Mouse (Mus musculus): ENCODE results near the gene Gm49355.

Gene Gm49355

DNA sequence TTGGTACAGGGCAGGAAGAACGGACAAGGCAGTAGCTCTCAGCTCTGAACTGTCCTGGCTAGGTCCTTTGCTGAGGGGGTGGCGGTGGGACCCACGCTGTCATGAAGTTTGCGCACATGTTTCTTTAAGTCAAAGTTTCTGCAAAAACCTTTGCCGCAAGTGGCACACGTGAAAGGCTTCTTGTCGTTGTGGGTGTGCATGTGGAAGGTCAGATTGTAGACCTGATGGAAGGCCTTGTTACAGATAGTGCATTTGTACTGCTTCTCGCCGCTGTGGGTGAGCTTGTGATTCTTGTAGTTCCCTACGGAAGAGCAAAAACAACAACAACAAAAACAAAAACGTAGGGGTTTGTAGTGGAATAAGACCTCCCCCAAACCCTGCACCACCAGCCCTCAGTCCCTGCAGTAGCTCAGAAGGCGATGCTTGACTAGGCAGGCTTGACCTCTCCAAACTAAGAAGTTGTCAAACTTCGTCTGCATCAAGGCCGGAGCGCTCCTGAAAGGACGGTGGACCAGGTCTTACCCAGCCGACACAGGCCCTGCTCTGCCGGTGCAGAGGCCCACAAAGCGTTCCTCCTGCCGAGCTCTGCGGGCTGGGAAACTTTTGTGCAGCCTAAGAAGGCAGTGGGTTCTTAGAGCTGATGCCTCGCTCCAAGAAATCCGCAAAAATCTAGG is 58.8 kb downstream of the Gm49355 start:
- DNase-seq (ENCODE audit: low spot score in 2 of 2) = no peak

DNA sequence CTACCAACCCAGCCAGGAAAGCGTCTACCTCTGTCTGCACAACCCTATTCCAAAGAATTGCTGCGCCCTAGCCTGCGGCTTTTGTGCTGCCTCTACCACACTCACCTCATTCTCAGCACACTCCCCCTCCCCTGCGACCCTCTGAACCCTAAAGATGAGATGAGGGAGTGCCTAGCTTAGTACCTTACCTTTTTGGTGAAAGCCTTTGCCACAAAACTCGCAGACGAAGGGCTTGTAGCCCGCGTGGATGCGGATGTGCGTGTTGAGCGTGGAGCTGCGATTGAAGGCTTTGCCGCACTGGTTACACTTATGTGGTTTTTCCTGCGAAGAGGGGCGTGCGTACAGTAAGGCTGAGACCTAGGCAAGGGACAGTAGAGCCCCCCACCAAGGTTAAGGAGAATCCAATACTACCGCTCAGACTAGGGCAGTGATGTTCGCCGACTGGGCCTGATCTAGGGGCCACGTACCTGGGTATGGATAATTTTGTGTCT is 59.7 kb downstream of the Gm49355 start:
- no peak for DNase-seq (ENCODE audit: low spot score in 2 of 2)

- no peak for DNase-seq (ENCODE audit: low spot score in 2 of 2)
Measured at GRCm38 (mm10) chr14:12344061-12344745, 60.4 kb downstream of the Gm49355 start.

GRCm38 (mm10) chr14:12344746-12345240 is 61.0 kb downstream of the Gm49355 start:
- no peak for DNase-seq (ENCODE audit: low spot score in 2 of 2)

DNA sequence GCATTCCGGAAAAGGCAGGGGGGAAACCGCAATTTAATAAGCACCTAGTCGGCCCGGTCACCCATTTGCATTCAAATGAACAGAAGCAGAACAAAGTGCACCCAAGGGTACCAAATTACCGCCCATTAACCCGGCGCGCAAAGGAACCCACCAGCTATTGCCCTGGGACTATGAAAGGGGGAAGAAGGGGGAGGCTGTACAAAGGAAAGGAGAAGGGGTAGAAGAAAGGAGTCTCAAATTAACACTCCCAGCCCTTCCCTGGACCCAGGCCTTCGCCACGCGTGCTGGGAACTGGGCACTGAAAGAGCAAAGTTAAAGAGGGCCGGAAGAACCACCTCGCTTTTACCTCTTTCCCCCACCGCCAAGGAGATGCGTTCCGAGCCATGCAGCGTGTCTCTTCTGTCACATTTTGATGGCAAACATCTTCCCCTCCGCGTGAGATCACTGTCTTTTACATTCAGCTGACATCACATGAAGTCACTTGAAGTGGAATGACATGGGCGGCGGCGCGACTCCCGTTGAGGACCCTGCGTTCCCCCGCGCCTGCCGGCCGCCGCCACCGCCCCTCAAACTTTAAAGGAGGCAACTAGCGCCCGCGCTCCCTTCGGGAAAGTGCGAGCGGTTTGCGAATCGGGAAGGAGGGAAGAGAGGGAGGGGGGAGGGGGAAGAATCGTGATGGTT is 61.6 kb downstream of the Gm49355 start:
- DNase-seq (ENCODE audit: low spot score in 2 of 2) = no peak

GRCm38 (mm10) chr14:12346011-12346864 is 62.5 kb downstream of the Gm49355 start:
- no peak for DNase-seq (ENCODE audit: low spot score in 2 of 2)

GRCm38 (mm10) chr14:12346865-12347600 is 63.3 kb downstream of the Gm49355 start:
- DNase-seq (ENCODE audit: low spot score in 2 of 2) = no peak

GRCm38 (mm10) chr14:12348089-12348488 is 64.3 kb downstream of the Gm49355 start, which contains the start of gene Fezf2:
Fezf2 (minus strand) TSS chr14:12348189.
- no peak for DNase-seq (ENCODE audit: low spot score in 2 of 2)

DNA sequence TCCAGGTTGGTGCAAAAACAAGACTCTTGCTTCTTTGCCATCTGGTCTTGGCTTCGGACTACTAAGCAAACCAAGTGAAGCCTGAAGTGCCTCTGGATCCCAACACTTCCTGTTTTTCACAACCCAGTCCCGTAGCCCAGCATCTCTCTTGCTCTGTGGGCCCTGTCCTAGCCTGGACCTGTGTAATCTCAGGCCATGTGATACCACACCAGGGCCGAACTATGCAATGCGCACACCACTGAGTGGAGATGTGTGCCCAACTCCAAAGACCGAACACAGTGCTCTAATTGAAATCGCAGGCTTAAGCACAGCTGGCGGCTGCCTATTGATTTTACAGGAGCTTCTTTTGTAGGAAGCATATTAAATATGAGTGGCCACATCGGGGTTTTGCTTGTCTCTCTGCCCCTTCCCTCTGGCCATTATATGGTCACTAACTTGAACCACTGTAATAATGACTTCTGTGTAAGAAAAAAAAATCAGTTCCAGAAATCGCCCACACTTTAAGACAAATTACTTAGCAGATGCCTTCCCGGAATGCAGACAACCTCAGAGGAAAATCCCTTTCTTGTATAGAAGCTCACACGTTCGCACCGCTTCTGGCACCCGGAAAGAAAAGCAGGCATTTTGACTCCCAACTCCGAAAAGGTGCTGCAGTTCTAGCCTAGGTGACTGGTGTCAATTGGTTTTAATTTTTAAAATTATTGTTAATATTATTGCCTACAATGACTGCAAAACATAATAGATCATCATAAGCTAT is 65.7 kb downstream of the Gm49355 start:
- no peak for DNase-seq (ENCODE audit: low spot score in 2 of 2)

- no peak for DNase-seq (ENCODE audit: low spot score in 2 of 2)
Measured at GRCm38 (mm10) chr14:12350271-12350916, 66.6 kb downstream of the Gm49355 start.
